Comparison of ENCODE assay signal across 9 mouse cellular contexts in the genomic region with DNA sequence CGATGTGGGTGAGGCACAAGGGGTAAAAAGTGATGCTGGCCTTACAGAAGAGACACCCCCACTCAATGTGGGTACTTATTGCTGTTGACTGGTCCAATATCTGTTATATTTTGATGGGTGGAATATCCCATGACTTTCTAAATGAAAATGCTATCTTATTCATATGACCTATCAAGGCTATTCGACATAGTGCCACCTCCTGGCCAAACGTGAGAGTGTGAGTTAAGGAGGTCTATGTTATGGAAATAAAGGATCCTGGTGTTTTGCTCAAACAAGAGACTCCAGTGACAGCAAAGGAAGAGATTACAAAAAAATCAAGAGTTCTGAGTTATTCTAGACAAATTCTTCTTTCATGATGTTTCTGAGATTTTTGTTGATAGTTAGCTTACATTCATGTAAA.
DNase-seq lines count a peak whose midpoint lies in the region; ATAC-seq and TF ChIP-seq lines count a peak whose summit lies in the region.
"Had no signal": no experiment of that assay in that cellular context is flagged by ENCODE, and none has a peak within 500 bp of the region (broad histone marks: within the 10 kb centered on the region; RNA-seq: fewer than 3 reads in every experiment).

No protein-coding gene starts in this region.

- H3K9me3 ChIP-seq in forebrain, embryonic 14.5 days (replicated peaks; ENCODE audit: control insufficient read depth, low read length) = no peaks in the 10 kb centered on the region
- no peaks in the 10 kb centered on the region for H3K9me3 ChIP-seq in forebrain, embryonic 12.5 days
- no peaks in the 10 kb centered on the region for H3K9me3 ChIP-seq in midbrain, postnatal 0 days (ENCODE audit: low read length)
- H3K9me3 ChIP-seq in midbrain, embryonic 13.5 days = no peaks in the 10 kb centered on the region; the same call in 1 of the 2 replicates
- no peaks in the 10 kb centered on the region for H3K9me3 ChIP-seq in hindbrain, postnatal 0 days (ENCODE audit: low read length)
- no peaks in the 10 kb centered on the region for H3K9me3 ChIP-seq in midbrain, embryonic 15.5 days

- H3K27me3 ChIP-seq in forebrain, embryonic 14.5 days (replicated peaks; ENCODE audit: control insufficient read depth, insufficient read depth, low read length) = no peaks in the 10 kb centered on the region
- H3K27me3 ChIP-seq in forebrain, embryonic 12.5 days = no peaks in the 10 kb centered on the region
- no peaks in the 10 kb centered on the region for H3K27me3 ChIP-seq in midbrain, postnatal 0 days (ENCODE audit: insufficient read depth, low read length)
- H3K27me3 ChIP-seq in midbrain, embryonic 13.5 days = no peaks in the 10 kb centered on the region
- no peaks in the 10 kb centered on the region for H3K27me3 ChIP-seq in hindbrain, postnatal 0 days (ENCODE audit: insufficient read depth, low read length)
- H3K27me3 ChIP-seq in midbrain, embryonic 15.5 days (replicated peaks) = no peaks in the 10 kb centered on the region

- ATAC-seq in forebrain, embryonic 14.5 days = no peak
- ATAC-seq in forebrain, embryonic 12.5 days (ENCODE audit: low FRiP score) = no peak
- no peak for ATAC-seq in midbrain, postnatal 0 days (ENCODE audit: low FRiP score)
- no peak for ATAC-seq in midbrain, embryonic 13.5 days
- no peak for ATAC-seq in hindbrain, postnatal 0 days
- ATAC-seq in megakaryocyte-erythroid progenitor cell, adult 5-6 weeks (replicated peaks; ENCODE audit: low FRiP score, low TSS enrichment, poor library complexity, severe bottlenecking) = peak; percentile 61; the same call in 1 of the 2 replicates
- ATAC-seq in midbrain, embryonic 15.5 days (replicated peaks) = no peak

- no peak overlapping the region for H3K27ac ChIP-seq in forebrain, embryonic 14.5 days (ENCODE audit: low read depth, low read length)
- no peak overlapping the region for H3K27ac ChIP-seq in forebrain, embryonic 12.5 days
- no peak overlapping the region for H3K27ac ChIP-seq in midbrain, postnatal 0 days (ENCODE audit: low read depth, low read length)
- no peak overlapping the region for H3K27ac ChIP-seq in midbrain, embryonic 13.5 days
- H3K27ac ChIP-seq in hindbrain, postnatal 0 days = no peak overlapping the region
- no peak overlapping the region for H3K27ac ChIP-seq in midbrain, embryonic 15.5 days
- H3K27ac ChIP-seq: liver, embryonic 14.5 days had no signal

- WGBS in forebrain, embryonic 14.5 days = 40% methylated on average over 3 of the region's 3 CpGs
- WGBS in forebrain, embryonic 12.5 days = 43% methylated on average over 3 of the region's 3 CpGs
- 48% methylated on average over 3 of the region's 3 CpGs for WGBS in midbrain, postnatal 0 days
- WGBS in midbrain, embryonic 13.5 days = 45% methylated on average over 3 of the region's 3 CpGs
- WGBS in hindbrain, postnatal 0 days = 49% methylated on average over 3 of the region's 3 CpGs
- WGBS in midbrain, embryonic 15.5 days = 40% methylated on average over 3 of the region's 3 CpGs

- H3K4me3 ChIP-seq in forebrain, embryonic 14.5 days (ENCODE audit: low read depth, low read length) = no peak overlapping the region
- H3K4me3 ChIP-seq in forebrain, embryonic 12.5 days (replicated peaks) = no peak overlapping the region
- no peak overlapping the region for H3K4me3 ChIP-seq in midbrain, postnatal 0 days (ENCODE audit: low read depth, low read length)
- H3K4me3 ChIP-seq in midbrain, embryonic 13.5 days (replicated peaks) = no peak overlapping the region
- H3K4me3 ChIP-seq in hindbrain, postnatal 0 days (ENCODE audit: low read length) = no peak overlapping the region
- no peak overlapping the region for H3K4me3 ChIP-seq in midbrain, embryonic 15.5 days

- H3K4me2 ChIP-seq in forebrain, embryonic 14.5 days (ENCODE audit: low read length) = no peak overlapping the region
- no peak overlapping the region for H3K4me2 ChIP-seq in forebrain, embryonic 12.5 days
- H3K4me2 ChIP-seq in midbrain, postnatal 0 days (ENCODE audit: low read depth, low read length, poor library complexity, severe bottlenecking) = no peak overlapping the region
- H3K4me2 ChIP-seq in midbrain, embryonic 13.5 days (replicated peaks) = no peak overlapping the region
- no peak overlapping the region for H3K4me2 ChIP-seq in hindbrain, postnatal 0 days (ENCODE audit: low read depth, low read length)
- no peak overlapping the region for H3K4me2 ChIP-seq in midbrain, embryonic 15.5 days

- peak; percentile 47 for DNase-seq in forebrain, embryonic 14.5 days (ENCODE audit: low spot score)
- DNase-seq in midbrain, postnatal 0 days (ENCODE audit: low spot score) = peak; percentile 48
- DNase-seq in adrenal gland, postnatal 25 days = peak; percentile 21
- peak; percentile 57 for DNase-seq in hindbrain, postnatal 0 days (ENCODE audit: low spot score)

- no peaks in the 10 kb centered on the region for H3K4me1 ChIP-seq in forebrain, embryonic 14.5 days (ENCODE audit: control insufficient read depth, insufficient read depth, low read length)
- H3K4me1 ChIP-seq in forebrain, embryonic 12.5 days = no peaks in the 10 kb centered on the region
- H3K4me1 ChIP-seq in midbrain, postnatal 0 days (ENCODE audit: insufficient read depth, low read length) = no peaks in the 10 kb centered on the region
- no peaks in the 10 kb centered on the region for H3K4me1 ChIP-seq in midbrain, embryonic 13.5 days (replicated peaks)
- no peaks in the 10 kb centered on the region for H3K4me1 ChIP-seq in hindbrain, postnatal 0 days (ENCODE audit: insufficient read depth, low read length)
- no peaks in the 10 kb centered on the region for H3K4me1 ChIP-seq in midbrain, embryonic 15.5 days

- TF ChIP-seq CTCF in midbrain, postnatal 0 days (IDR thresholded peaks at IDR 0.05) = peak; percentile 66
- peak; percentile 62 for TF ChIP-seq CTCF in hindbrain, postnatal 0 days (IDR thresholded peaks at IDR 0.05; ENCODE audit: low read depth)

- H3K36me3 ChIP-seq in forebrain, embryonic 14.5 days (ENCODE audit: control insufficient read depth, insufficient read depth, low read length) = no peaks in the 10 kb centered on the region
- H3K36me3 ChIP-seq in forebrain, embryonic 12.5 days (replicated peaks) = no peaks in the 10 kb centered on the region
- H3K36me3 ChIP-seq in midbrain, postnatal 0 days (ENCODE audit: insufficient read depth, low read length) = no peaks in the 10 kb centered on the region
- no peaks in the 10 kb centered on the region for H3K36me3 ChIP-seq in midbrain, embryonic 13.5 days
- no peaks in the 10 kb centered on the region for H3K36me3 ChIP-seq in hindbrain, postnatal 0 days (ENCODE audit: insufficient read depth, low read length)
- no peaks in the 10 kb centered on the region for H3K36me3 ChIP-seq in midbrain, embryonic 15.5 days (replicated peaks)

- H3K9ac ChIP-seq in forebrain, embryonic 14.5 days (ENCODE audit: low read length) = no peak overlapping the region
- H3K9ac ChIP-seq in forebrain, embryonic 12.5 days = no peak overlapping the region
- H3K9ac ChIP-seq in midbrain, postnatal 0 days (replicated peaks; ENCODE audit: low read length, poor library complexity, severe bottlenecking) = no peak overlapping the region
- no peak overlapping the region for H3K9ac ChIP-seq in midbrain, embryonic 13.5 days (replicated peaks)
- H3K9ac ChIP-seq in hindbrain, postnatal 0 days (replicated peaks; ENCODE audit: low read length) = no peak overlapping the region
- H3K9ac ChIP-seq in midbrain, embryonic 15.5 days = no peak overlapping the region
- H3K9ac ChIP-seq: liver, embryonic 14.5 days had no signal
